Mouse (Mus musculus) MEL-GATA-1-ER (cell line): ENCODE measurements around the gene Zfp143.
"Not testable (repeated sequence)": the region's sequence is repeated elsewhere in the genome, so short reads cannot be mapped to it uniquely, and the experiment has no call there.

ENCODE experiments used
- DNase-seq: peaks from one replicate; pipeline ENCODE4 v3.0.0-alpha.2; 2012; ENCODE audit warnings: low read depth; ENCODE audit errors: extremely low read depth

Gene Zfp143

GRCm38 (mm10) chr7:110096332-110096731 is 35.3 kb downstream of the Zfp143 start:
- no peak for DNase-seq

- DNase-seq: no peak
Observed at GRCm38 (mm10) chr7:110097106-110097793, 36.2 kb downstream of the Zfp143 start.

GRCm38 (mm10) chr7:110100854-110101253 is 39.8 kb downstream of the Zfp143 start:
- DNase-seq: no peak

GRCm38 (mm10) chr7:110101266-110101665 is 40.2 kb downstream of the Zfp143 start:
- no peak for DNase-seq

- DNase-seq: no peak
Observed at GRCm38 (mm10) chr7:110105041-110105440, 44.0 kb downstream of the Zfp143 start.

- no peak for DNase-seq
Observed at GRCm38 (mm10) chr7:110106633-110107032, 45.6 kb downstream of the Zfp143 start.

GRCm38 (mm10) chr7:110108524-110108923 is 47.5 kb downstream of the Zfp143 start:
- not testable (repeated sequence) for DNase-seq

- peak; percentile 27 for DNase-seq
Observed at GRCm38 (mm10) chr7:110108967-110109610, 48.1 kb downstream of the Zfp143 start.

- DNase-seq: peak; percentile 49
Observed at GRCm38 (mm10) chr7:110110061-110110656, 49.1 kb downstream of the Zfp143 start.

- no peak for DNase-seq
Observed at GRCm38 (mm10) chr7:110114699-110115098, 53.7 kb downstream of the Zfp143 start.

- DNase-seq: no peak
Observed at GRCm38 (mm10) chr7:110116731-110117291, 55.8 kb downstream of the Zfp143 start.

- DNase-seq: no peak
Observed at GRCm38 (mm10) chr7:110118448-110118847, 57.4 kb downstream of the Zfp143 start.

- no peak for DNase-seq
Observed at GRCm38 (mm10) chr7:110120157-110120784, 59.3 kb downstream of the Zfp143 start.

- DNase-seq: peak; percentile 41
Observed at GRCm38 (mm10) chr7:110121162-110121515, 60.1 kb downstream of the Zfp143 start.

- DNase-seq: peak; percentile 84
Observed at GRCm38 (mm10) chr7:110121516-110122288, 60.7 kb downstream of the Zfp143 start, which contains the start of gene Wee1. Gene Wee1 (plus strand): TSS chr7:110122046.

- DNase-seq: peak; percentile 32
Observed at GRCm38 (mm10) chr7:110122289-110122564, 61.2 kb downstream of the Zfp143 start.

- DNase-seq: peak; percentile 27
Observed at GRCm38 (mm10) chr7:110122565-110123422, 61.8 kb downstream of the Zfp143 start.

- peak; percentile 35 for DNase-seq
Observed at GRCm38 (mm10) chr7:110123844-110124555, 63.0 kb downstream of the Zfp143 start.

- DNase-seq: no peak
Observed at GRCm38 (mm10) chr7:110128566-110128965, 67.5 kb downstream of the Zfp143 start.

- not testable (repeated sequence) for DNase-seq
Observed at GRCm38 (mm10) chr7:110132272-110132671, 71.3 kb downstream of the Zfp143 start.
